In the genomic region with DNA sequence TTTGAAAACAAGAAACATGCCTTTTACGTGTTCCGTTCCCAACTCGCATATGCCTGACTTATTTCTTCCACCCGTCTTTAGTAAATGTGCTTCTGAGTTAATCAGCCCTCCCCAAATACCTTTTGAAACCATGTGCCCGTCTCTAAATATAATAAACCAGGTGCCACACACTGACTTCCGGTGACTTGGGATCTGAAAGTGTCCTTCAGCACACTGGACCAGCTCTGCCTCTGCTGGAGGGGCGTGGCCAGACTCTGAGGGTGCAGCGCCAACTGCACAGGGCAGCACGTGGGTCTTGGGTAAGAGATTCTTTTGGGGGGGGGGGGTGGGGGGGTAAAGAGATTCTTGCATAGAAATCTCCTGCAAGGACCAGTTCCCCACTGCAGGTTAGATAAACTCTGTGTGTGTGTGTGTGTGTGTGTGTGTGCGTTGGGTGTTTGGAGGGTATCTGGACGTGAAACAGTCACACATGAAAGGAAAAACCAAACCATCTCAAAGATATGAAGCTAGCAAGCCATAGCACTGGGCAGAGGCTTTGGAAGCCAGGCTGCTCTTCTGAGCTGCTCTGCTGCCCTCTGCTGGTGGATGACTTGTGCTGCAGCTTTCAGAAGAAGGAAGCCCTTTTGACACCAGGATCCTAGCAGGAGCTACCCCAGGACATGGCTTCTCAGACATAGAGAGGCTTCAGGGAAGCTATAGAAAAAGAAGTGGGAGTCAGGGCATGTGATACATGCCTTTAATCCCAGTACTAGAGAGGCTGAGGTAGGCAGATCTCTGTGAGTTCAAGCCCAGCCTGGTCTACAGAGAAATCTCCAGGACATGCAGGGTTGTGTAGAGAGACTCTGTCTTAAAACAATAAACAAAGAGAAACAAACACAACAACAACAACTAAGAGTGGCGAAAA, we compare ENCODE assay signal across 8 mouse cellular contexts. TPM values are rescaled to one million over a fixed set of nuclear protein-coding genes. Genes with fewer than 3 reads are reported as not detected.
DNase-seq lines count a peak whose midpoint lies in the region; ATAC-seq and TF ChIP-seq lines count a peak whose summit lies in the region.

No protein-coding gene starts in this region.

- H3K4me2 ChIP-seq in embryonic facial prominence, embryonic 14.5 days (ENCODE audit: low read depth, low read length): peak overlapping the region; percentile 38
- H3K4me2 ChIP-seq in kidney, embryonic 16.5 days (replicated peaks; ENCODE audit: low read depth, low read length): 0 out of 2 replicates have a peak overlapping the region, but pooled peaks have one; percentile 13

- H3K79me3 ChIP-seq in C2C12 (ENCODE audit: low read depth): no peaks in the 10 kb centered on the region

- no peak overlapping the region for H3K9ac ChIP-seq in embryonic facial prominence, embryonic 14.5 days (ENCODE audit: low read depth, low read length)
- H3K9ac ChIP-seq in kidney, embryonic 16.5 days (replicated peaks; ENCODE audit: low read length): no peak overlapping the region
- no peak overlapping the region for H3K9ac ChIP-seq in liver, adult 2 months (ENCODE audit: low read depth, low read length)

- no peaks in the 10 kb centered on the region for H3K36me3 ChIP-seq in C2C12 (ENCODE audit: control insufficient read depth, insufficient read depth)
- no peaks in the 10 kb centered on the region for H3K36me3 ChIP-seq in embryonic facial prominence, embryonic 14.5 days (ENCODE audit: control insufficient read depth, insufficient read depth, low read length)
- no peaks in the 10 kb centered on the region for H3K36me3 ChIP-seq in heart, embryonic 10.5 days
- H3K36me3 ChIP-seq in kidney, embryonic 16.5 days (ENCODE audit: insufficient read depth, low read length): no peaks in the 10 kb centered on the region
- no peaks in the 10 kb centered on the region for H3K36me3 ChIP-seq in liver, adult 2 months (ENCODE audit: control insufficient read depth, insufficient read depth, low read length)

- no peaks in the 10 kb centered on the region for H3K79me2 ChIP-seq in C2C12 (ENCODE audit: control insufficient read depth, insufficient read depth)
- H3K79me2 ChIP-seq in liver, adult 2 months (ENCODE audit: control insufficient read depth, insufficient read depth, low read length): no peaks in the 10 kb centered on the region

- H3K4me3 ChIP-seq in C2C12 (ENCODE audit: insufficient read depth, poor library complexity, severe bottlenecking): no peak overlapping the region
- no peak overlapping the region for H3K4me3 ChIP-seq in bone marrow, adult 2 months (replicated peaks; ENCODE audit: control insufficient read depth, low read depth, low read length)
- H3K4me3 ChIP-seq in embryonic facial prominence, embryonic 14.5 days (ENCODE audit: low read depth, low read length): no peak overlapping the region
- H3K4me3 ChIP-seq in heart, embryonic 10.5 days: no peak overlapping the region
- no peak overlapping the region for H3K4me3 ChIP-seq in kidney, embryonic 16.5 days (ENCODE audit: low read length)
- no peak overlapping the region for H3K4me3 ChIP-seq in liver, adult 2 months (ENCODE audit: insufficient read depth, low read depth, low read length)

- DNase-seq in embryonic facial prominence, embryonic 14.5 days (ENCODE audit: low spot score): peak; percentile 94
- DNase-seq in heart, embryonic 10.5 days (ENCODE audit: low spot score): peak; percentile 89
- peak; percentile 65 for DNase-seq in liver, adult 2 months (ENCODE audit: extremely low read depth, low read depth, low spot score)
- peak; percentile 68 to 70 for DNase-seq in spleen, postnatal 36 days (ENCODE audit: low spot score in 2 of 2)

- H3K27me3 ChIP-seq in C2C12 (ENCODE audit: control insufficient read depth, insufficient read depth, insufficient read length): peaks cover 13% of the 10 kb centered on the region
- H3K27me3 ChIP-seq in embryonic facial prominence, embryonic 14.5 days (replicated peaks; ENCODE audit: control insufficient read depth, insufficient read depth, low read length): no peaks in the 10 kb centered on the region
- H3K27me3 ChIP-seq in heart, embryonic 10.5 days (ENCODE audit: insufficient read depth, poor library complexity, severe bottlenecking): peaks cover 13% of the 10 kb centered on the region; the same call in 1 of the 2 replicates
- H3K27me3 ChIP-seq in kidney, embryonic 16.5 days (ENCODE audit: insufficient read depth, low read length): no peaks in the 10 kb centered on the region
- H3K27me3 ChIP-seq in liver, adult 2 months (ENCODE audit: control insufficient read depth, insufficient read depth, low read length): no peaks in the 10 kb centered on the region

- WGBS in bone marrow, adult 2 months: 13% methylated on average over 12 of the region's 12 CpGs
- WGBS in embryonic facial prominence, embryonic 14.5 days: 36% methylated on average over 12 of the region's 12 CpGs
- 40% methylated on average over 12 of the region's 12 CpGs for WGBS in heart, embryonic 10.5 days
- WGBS in kidney, embryonic 16.5 days: 55% methylated on average over 12 of the region's 12 CpGs
- WGBS in liver, adult 2 months: 39% methylated on average over 12 of the region's 12 CpGs

- no peaks in the 10 kb centered on the region for H3K9me3 ChIP-seq in embryonic facial prominence, embryonic 14.5 days (ENCODE audit: control insufficient read depth, low read length)
- no peaks in the 10 kb centered on the region for H3K9me3 ChIP-seq in heart, embryonic 10.5 days
- no peaks in the 10 kb centered on the region for H3K9me3 ChIP-seq in kidney, embryonic 16.5 days (ENCODE audit: low read length)

- TF ChIP-seq POLR2A in bone marrow, adult 2 months (IDR thresholded peaks at IDR 0.05; ENCODE audit: borderline replicate concordance, control insufficient read depth, low read depth, low read length): no peak
- TF ChIP-seq POLR2A in liver, adult 2 months (IDR thresholded peaks at IDR 0.05; ENCODE audit: extremely low read depth, insufficient read depth, low read length): no peak

- ATAC-seq in embryonic facial prominence, embryonic 14.5 days (ENCODE audit: low read depth): peak; percentile 60
- peak; percentile 71 for ATAC-seq in kidney, embryonic 16.5 days (ENCODE audit: low FRiP score, low TSS enrichment)
- peak; percentile 88 for ATAC-seq in monocyte, adult 5-6 weeks (replicated peaks; ENCODE audit: insufficient number of reproducible peaks, low FRiP score, low TSS enrichment, poor library complexity, severe bottlenecking)

- H3K27ac ChIP-seq in bone marrow, adult 2 months (ENCODE audit: control insufficient read depth, insufficient read depth, low read depth, low read length, poor library complexity): no peak overlapping the region
- no peak overlapping the region for H3K27ac ChIP-seq in embryonic facial prominence, embryonic 14.5 days (replicated peaks; ENCODE audit: low read depth, low read length)
- H3K27ac ChIP-seq in heart, embryonic 10.5 days: peak overlapping the region; percentile 36; the same call in 1 of the 2 replicates
- peak overlapping the region; percentile 41; the same call in 1 of the 2 replicates for H3K27ac ChIP-seq in kidney, embryonic 16.5 days (ENCODE audit: low read length)
- no peak overlapping the region for H3K27ac ChIP-seq in liver, adult 2 months (replicated peaks; ENCODE audit: insufficient read depth, low read depth, low read length)

- TF ChIP-seq CTCF in C2C12 (IDR thresholded peaks at IDR 0.05; ENCODE audit: control insufficient read depth, insufficient read depth, insufficient read length): peak; percentile 75
- TF ChIP-seq CTCF in bone marrow, adult 2 months (IDR thresholded peaks at IDR 0.05; ENCODE audit: control insufficient read depth, insufficient read depth, low read length): peak; percentile 99
- TF ChIP-seq CTCF in liver, adult 2 months (IDR thresholded peaks at IDR 0.05; ENCODE audit: low read depth, low read length): peak; percentile 96

- no peaks in the 10 kb centered on the region; the same call in 1 of the 2 replicates for H3K4me1 ChIP-seq in bone marrow, adult 2 months (ENCODE audit: control insufficient read depth, insufficient read depth, low read length)
- 0 out of 2 replicates have a peak, but pooled peaks cover 3% of the 10 kb centered on the region for H3K4me1 ChIP-seq in embryonic facial prominence, embryonic 14.5 days (ENCODE audit: control insufficient read depth, insufficient read depth, low read length)
- peaks cover 30% of the 10 kb centered on the region for H3K4me1 ChIP-seq in heart, embryonic 10.5 days
- peaks cover 8% of the 10 kb centered on the region for H3K4me1 ChIP-seq in kidney, embryonic 16.5 days (ENCODE audit: insufficient read depth, low read length)
- H3K4me1 ChIP-seq in liver, adult 2 months (ENCODE audit: control insufficient read depth, insufficient read depth, low read length): peaks cover 9% of the 10 kb centered on the region

- no peak overlapping the region for H3ac ChIP-seq in C2C12 (ENCODE audit: control insufficient read depth, insufficient read length, low read depth)

TF ChIP-seq in C2C12, 6 proteins besides CTCF, POLR2A, EP300 and RAD21 (continues in another document):
- no peak for TF ChIP-seq MAX (IDR thresholded peaks at IDR 0.05)
- no peak for TF ChIP-seq USF1 (IDR thresholded peaks at IDR 0.05; ENCODE audit: low read depth)
- no peak for TF ChIP-seq MYOD1 (IDR thresholded peaks at IDR 0.05; ENCODE audit: control insufficient read depth, insufficient read length, low read depth)
- TF ChIP-seq CEBPB (IDR thresholded peaks at IDR 0.05; ENCODE audit: low read depth): no peak
- TF ChIP-seq FOSL1 (IDR thresholded peaks at IDR 0.05; ENCODE audit: insufficient read depth, low read length, poor library complexity, severe bottlenecking): no peak

RNA-seq across cellular contexts. Expression of a gene that starts 26.5 kb away (rescaled TPM):
- polyA plus RNA-seq in C2C12 (2012; fragmentation: generic; extraction: Trizol): 28.0 TPM
- polyA plus RNA-seq in bone marrow, adult 2 months (2011; ENCODE audit: insufficient read depth, insufficient read length, low replicate concordance, missing spikeins): 21.1 and 30.2 TPM in 2 replicates
- polyA plus RNA-seq in embryonic facial prominence, embryonic 14.5 days (2014; fragmentation: Nextera tagmentation; extraction: Ambion mirVana): 25.8 and 30.1 TPM in 2 replicates
- 27.2 and 27.4 TPM in 2 replicates for polyA plus RNA-seq in heart, embryonic 10.5 days (2016; fragmentation: Nextera tagmentation; extraction: Ambion mirVana)
- 45.2 and 45.4 TPM in 2 replicates for polyA plus RNA-seq in kidney, embryonic 16.5 days (2015; fragmentation: Nextera tagmentation; extraction: Ambion mirVana)
- 252 and 306 TPM in 2 replicates for total RNA-seq in liver, adult 2 months (2014; rRNA removed)
- 212 and 246 TPM in 2 replicates for polyA plus RNA-seq in liver, adult 2 months (2012; rRNA removed)
- total RNA-seq in monocyte, adult 5-6 weeks (2017): 117 to 140 TPM (median 127 TPM) in 3 replicates

RNA-seq across cellular contexts. Expression of a gene that starts 35.5 kb away (rescaled TPM):
- 22.7 TPM for polyA plus RNA-seq in C2C12 (2012; fragmentation: generic; extraction: Trizol)
- polyA plus RNA-seq in bone marrow, adult 2 months (2011; ENCODE audit: insufficient read depth, insufficient read length, low replicate concordance, missing spikeins): 12.8 and 22.8 TPM in 2 replicates
- 6.2 and 7.5 TPM in 2 replicates for polyA plus RNA-seq in embryonic facial prominence, embryonic 14.5 days (2014; fragmentation: Nextera tagmentation; extraction: Ambion mirVana)
- polyA plus RNA-seq in heart, embryonic 10.5 days (2016; fragmentation: Nextera tagmentation; extraction: Ambion mirVana): 2.4 and 3.9 TPM in 2 replicates
- 5.0 and 5.1 TPM in 2 replicates for polyA plus RNA-seq in kidney, embryonic 16.5 days (2015; fragmentation: Nextera tagmentation; extraction: Ambion mirVana)
- 5.0 and 7.9 TPM in 2 replicates for total RNA-seq in liver, adult 2 months (2014; rRNA removed)
- polyA plus RNA-seq in liver, adult 2 months (2012; rRNA removed): 17.5 and 18.7 TPM in 2 replicates
- 36.9 to 41.1 TPM (median 37.0 TPM) in 3 replicates for total RNA-seq in monocyte, adult 5-6 weeks (2017)

Comparison
In these comparisons a context has a peak if more than half of its experiments do, and no peak if none do; other contexts are left out.
1. H3K27ac ChIP-seq: peak in heart, embryonic 10.5 days (single experiment) and kidney, embryonic 16.5 days (single experiment); none in bone marrow, adult 2 months (single experiment), embryonic facial prominence, embryonic 14.5 days (single experiment) and liver, adult 2 months (single experiment).
2. Peak in every context shown above with its lines, with median percentiles within 50 percentile points of each other: CTCF ChIP-seq, ATAC-seq and DNase-seq.